Mouse (Mus musculus): ENCODE results near the gene Jpt1.
A peak's percentile ranks its signal among the peaks of the same experiment; 100 is the strongest.
"Not testable (repeated sequence)": the region's sequence is repeated elsewhere in the genome, so short reads cannot be mapped to it uniquely, and the experiment has no call there.

Gene Jpt1

GRCm38 (mm10) chr11:115512407-115513183 is 1.6 kb downstream of the Jpt1 start:
- DNase-seq (ENCODE audit: low read depth, low spot score): peak; percentile 35

- DNase-seq (ENCODE audit: low read depth, low spot score): no peak
These were observed 2.2 kb downstream of the Jpt1 start for GRCm38 (mm10) chr11:115512004-115512403.

- DNase-seq (ENCODE audit: low read depth, low spot score): no peak
These were observed 3.1 kb downstream of the Jpt1 start for GRCm38 (mm10) chr11:115511121-115511520.

DNA sequence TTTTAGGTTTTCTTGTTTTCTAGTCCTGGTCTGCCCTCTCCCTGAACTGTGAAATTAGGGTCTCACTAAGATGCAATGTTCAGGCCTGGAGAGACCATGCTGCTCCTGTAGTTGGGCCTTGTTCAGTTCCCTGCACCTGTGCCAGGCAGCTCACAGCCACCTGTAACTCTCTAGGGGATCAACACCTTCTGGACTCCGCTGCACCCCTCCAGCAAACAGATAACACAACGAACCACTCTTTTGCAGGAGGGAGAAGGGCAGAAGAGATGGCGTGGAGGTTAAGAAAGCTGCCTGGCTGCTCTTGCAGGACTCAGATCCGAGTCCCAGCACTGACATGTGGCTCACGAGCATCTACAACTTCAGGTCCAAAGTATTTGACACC is 3.7 kb downstream of the Jpt1 start:
- DNase-seq (ENCODE audit: low read depth, low spot score): no peak

GRCm38 (mm10) chr11:115509773-115510506 is 4.2 kb downstream of the Jpt1 start:
- DNase-seq (ENCODE audit: low read depth, low spot score): peak; percentile 45

DNA sequence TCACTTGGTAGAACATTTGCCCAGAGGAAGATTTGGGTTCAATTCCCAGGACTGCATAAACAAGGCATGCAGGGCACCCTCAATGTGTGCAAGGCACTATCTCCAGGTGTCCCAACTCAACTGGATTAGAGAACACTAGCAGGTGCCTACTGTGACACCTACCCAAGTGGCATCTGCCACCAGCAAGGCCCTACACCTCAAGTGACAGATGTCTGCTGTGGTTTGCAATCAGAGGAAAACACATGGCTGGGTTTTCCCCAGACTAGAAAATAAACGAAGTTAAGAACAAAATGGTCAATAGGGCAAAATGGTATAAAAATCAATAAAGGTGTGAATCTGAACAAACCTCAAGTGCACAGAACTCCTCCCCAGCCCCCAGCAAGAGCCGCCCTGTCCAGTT is 6.1 kb downstream of the Jpt1 start:
- DNase-seq (ENCODE audit: low read depth, low spot score): no peak

DNA sequence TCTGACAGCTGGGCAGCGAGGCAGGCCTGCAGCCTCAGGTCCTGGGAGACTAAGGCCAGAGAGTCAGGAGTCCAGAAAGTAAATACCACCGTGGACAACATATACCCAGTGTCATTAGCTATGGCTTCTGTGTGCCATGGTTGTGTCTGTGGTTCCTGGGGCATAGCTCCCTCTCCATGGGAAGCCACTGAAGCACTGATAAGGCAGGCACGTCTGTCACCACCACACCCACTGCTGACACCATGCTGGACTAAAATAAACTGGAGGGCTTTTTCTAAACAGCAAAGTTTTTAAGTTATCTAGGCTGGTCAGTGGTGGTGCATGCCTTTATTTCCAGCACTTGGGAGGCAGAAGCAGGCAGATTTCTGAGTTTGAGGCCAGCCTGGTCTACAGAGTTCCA is 7.6 kb downstream of the Jpt1 start:
- DNase-seq (ENCODE audit: low read depth, low spot score): no peak

DNA sequence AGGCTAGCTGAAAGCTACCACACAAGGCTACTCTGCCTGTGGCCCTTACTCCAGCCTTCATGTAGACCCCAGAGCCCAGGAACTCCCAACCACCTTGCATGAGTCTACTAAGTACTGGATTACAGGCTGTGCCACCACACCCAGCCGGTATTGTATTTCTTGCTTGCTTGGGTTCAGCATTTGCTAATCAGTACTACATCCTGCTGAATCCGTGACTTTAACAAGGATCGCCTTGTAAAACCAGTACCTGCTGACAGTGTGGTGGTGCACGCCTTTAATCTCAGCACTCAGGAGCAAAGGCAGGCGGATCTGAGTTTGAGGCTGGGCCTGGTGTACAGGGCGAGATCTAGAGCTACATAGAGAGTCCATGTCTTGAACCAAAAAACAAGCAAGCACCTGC is 11.6 kb downstream of the Jpt1 start:
- DNase-seq (ENCODE audit: low read depth, low spot score): no peak

DNA sequence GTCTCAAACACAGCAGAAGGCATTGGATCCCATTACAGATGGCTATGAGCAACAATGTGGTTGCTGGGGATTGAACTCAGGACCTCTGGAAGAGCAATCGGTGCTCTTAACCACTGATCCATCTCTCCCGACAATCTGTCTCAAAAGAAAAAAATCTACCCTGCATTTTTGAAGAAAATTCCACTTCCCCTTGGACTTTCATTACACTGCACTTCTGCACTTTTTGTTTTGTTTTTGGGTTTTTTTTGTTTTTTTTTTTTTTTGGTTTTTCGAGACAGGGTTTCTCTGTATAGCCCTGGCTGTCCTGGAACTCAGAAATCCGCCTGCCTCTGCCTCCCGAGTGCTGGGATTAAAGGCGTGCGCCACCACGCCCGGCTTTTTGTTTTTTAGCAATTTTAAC is 17.6 kb downstream of the Jpt1 start:
- DNase-seq (ENCODE audit: low read depth, low spot score): not testable (repeated sequence)

DNA sequence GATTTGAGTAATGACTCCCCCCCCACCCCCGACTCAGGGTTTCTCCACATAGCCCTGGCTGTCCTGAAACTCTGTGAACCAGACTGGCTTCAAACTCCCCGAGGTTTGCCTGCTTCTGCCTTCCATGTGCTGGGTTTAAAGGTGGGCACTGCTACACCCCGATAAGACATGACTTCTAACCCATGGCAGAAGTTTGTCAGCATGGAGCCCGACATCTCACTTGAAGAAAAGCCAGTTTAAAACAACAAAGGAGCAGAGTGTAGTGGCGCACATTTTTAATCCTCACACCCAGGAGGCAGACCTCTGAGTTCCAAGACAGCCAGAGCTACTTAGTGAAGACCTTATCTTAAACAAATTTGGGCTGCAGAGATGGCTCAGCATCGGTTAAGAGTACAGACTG is 21.8 kb downstream of the Jpt1 start:
- peak; percentile 20 for DNase-seq (ENCODE audit: low read depth, low spot score)

DNA sequence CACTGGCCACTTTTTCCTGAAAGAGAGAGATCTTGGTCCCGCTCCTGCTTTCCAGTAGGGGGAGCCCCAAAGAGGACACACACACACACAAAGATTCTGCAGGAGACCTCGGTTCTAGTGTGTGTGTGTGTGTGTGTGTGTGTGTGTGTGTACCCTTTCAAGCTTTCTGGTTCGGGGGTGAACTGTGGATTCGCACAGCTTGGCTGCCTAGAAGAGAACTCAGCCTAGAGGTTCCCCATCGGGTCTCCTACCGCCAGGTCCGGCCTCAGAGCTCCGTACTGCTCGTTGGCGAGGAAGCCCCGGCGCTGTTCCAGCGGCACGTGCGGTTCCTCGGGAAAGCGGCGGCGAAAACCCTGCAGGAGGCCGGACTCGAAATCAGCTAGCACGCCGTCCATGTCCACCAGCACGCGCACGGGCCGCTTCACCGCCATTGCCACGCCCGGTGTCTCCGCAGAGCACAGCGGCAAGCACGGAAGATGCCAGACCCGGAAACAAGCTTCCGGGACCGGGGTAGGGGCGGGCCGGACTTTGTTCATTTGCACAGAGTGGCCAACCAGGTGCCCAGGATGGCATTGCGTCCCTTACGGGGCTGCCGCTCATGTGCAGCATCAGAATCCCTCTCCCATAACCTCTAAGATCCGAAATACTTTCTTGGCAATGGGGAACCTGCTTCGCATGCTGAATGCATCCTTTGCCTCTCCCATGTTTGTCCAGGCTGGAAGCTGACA is 22.7 kb downstream of the Jpt1 start, which contains the start of gene Nt5c:
TSS of gene Nt5c (minus strand) at position 507 of the 728 bp plus-strand sequence.
- DNase-seq (ENCODE audit: low read depth, low spot score): peak; percentile 89

- DNase-seq (ENCODE audit: low read depth, low spot score): no peak
These were observed 23.5 kb downstream of the Jpt1 start for GRCm38 (mm10) chr11:115490441-115491355.

DNA sequence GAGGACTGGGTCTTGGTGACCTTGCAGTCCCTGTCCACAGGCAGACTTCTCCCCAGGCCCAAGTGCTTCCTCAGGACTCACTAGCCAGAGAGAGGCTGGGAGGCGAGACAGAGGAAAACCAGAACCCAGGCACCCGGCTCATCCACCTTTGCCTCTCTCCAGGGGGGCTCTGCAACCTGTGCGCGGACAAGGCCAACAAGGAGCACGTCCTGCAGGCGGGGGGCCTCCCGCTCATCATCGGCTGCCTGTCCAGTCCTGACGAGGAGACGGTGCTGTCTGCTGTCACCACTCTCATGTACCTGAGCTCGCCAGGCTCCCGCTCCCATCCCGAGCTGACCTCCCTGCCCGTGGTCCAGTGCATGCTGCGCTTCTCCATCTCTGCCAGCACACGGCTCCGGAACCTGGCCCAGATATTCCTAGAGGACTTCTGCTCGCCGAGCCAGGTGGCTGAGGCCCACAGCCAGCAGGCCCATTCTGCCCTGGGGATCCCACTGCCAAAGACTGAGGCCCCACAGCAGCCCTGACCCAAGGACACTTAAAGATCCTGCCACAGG is 25.6 kb downstream of the Jpt1 start:
- no peak for DNase-seq (ENCODE audit: low read depth, low spot score)

- DNase-seq (ENCODE audit: low read depth, low spot score): no peak
These were observed 29.0 kb downstream of the Jpt1 start for GRCm38 (mm10) chr11:115485155-115485554.

- DNase-seq (ENCODE audit: low read depth, low spot score): peak; percentile 88
These were observed 30.5 kb downstream of the Jpt1 start for GRCm38 (mm10) chr11:115483726-115484125.

DNA sequence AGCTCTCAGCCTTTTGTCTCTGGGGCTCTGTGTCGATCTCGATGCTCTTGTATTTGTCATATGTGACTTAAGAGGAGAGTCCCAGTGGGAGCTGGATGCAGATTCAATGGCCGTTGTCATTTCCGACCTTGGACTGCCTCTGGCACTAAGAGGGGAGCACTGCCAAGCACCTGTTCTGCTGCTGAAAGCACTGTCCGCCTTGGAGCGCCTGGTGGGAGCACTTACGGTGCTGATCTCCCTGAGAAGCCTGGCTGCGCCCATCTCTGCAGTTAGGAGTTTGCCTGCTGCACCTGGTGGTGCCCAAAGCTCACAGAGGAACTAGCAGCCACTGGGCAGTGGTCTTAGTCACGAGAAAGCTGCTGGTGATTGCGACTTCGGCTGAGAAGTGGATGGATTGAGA is 30.9 kb downstream of the Jpt1 start:
- DNase-seq (ENCODE audit: low read depth, low spot score): no peak

DNA sequence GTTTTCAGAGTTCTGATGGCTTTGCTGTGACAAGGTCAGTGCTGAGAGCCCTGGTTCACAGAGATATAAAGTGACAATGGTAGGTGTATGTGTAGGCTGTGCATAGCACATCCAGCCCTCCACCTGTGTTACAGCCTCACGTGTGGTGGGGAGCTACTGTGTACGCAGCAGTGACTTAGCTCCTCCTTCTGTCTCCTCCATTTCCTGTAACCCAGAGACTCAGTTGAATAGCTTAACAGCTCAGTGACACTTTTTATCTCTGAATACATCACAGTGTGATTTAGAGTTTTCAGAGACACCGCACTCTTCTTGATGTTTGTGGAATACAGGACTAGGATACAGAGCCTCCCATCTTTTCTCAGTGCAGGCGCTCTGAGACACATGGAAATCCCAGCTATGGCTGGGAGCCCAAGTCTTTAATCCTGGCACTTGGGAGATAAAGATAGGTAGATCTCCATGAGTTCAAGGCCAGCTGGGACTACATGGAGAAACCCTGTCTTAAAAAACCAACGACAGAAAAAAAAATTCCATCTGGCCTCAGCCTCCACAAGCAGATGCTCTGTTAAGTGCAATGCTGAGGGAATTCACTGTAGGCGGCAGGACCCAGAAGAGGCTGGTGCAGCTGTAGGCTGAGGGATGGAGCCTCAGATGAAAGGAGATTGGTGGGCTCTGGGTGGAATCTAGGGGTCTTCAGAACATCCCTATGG is 32.5 kb downstream of the Jpt1 start:
- no peak for DNase-seq (ENCODE audit: low read depth, low spot score)

DNA sequence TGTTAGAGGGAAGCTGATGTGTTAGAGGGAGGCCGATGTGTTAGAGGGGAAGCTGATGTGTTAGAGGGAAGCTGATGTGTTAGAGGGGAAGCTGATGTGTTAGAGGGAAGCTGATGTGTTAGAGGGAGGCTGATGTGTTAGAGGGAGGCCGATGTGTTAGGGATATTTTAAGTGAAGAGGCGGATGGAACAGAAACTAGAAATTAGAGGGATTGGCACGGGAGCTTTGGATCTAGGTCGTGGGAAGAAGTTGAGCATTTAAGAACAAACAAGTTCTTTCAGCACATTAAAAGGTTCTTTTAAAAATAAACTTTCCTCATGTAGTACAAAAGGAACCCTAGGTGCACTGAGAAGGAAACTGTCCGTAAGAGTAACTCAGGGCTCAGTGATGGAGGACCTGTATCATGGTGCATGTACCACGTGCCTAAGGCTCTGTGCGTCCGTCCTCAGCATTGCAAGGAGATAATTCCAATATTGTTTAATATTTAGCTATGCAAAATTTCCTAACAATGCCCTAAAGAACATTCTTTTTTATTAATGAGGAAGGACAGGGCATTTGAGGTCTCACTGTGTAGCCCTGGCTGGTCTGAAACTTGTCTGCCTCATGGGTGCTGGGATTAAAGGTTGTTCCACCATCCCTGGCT is 35.8 kb downstream of the Jpt1 start:
- DNase-seq (ENCODE audit: low read depth, low spot score): no peak

DNA sequence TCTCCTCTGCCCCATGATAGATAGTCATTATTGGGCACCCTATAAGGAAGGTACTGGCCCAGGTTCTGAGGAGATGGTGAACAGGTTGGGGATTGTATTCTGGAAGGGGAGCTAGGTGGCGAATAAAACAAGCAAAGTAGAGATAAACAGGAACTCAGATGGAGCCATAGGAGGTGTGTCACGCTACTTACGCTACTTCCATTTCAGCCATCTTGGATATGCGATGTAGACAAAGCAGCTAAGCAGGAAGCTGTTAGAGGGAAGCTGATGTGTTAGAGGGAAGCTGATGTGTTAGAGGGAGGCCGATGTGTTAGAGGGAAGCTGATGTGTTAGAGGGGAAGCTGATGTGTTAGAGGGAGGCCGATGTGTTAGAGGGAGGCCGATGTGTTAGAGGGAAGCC is 36.8 kb downstream of the Jpt1 start:
- DNase-seq (ENCODE audit: low read depth, low spot score): not testable (repeated sequence)

DNA sequence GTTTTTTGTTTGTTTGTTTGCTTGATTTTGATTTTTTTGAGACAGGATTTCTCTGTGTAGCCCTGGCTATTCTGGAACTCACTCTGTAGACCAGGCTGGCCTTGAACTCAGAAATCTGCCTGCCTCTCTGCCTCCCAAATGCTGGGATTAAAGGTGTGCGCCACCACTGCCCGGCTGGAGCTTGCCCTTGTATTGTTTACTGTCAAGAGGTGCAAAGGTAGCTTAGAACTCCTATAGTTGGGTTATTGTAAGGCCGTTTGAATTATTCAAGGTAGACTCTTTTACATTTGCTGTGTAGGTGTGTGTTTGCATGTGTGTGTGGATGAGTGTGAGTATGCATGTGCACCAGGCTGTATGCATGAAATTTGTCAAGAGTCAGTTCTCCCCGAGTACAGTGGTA is 37.6 kb downstream of the Jpt1 start:
- DNase-seq (ENCODE audit: low read depth, low spot score): not testable (repeated sequence)

All from 3T3-L1 (cell line).